Mouse (Mus musculus) B cell, adult 67 days (primary cell): ENCODE measurements around the gene Olfr1162. TPM values are rescaled to one million over a fixed set of nuclear protein-coding genes. Genes with fewer than 3 reads are reported as not detected.

Experiments
- total RNA-seq, 2 experiments: library from RNA; stranded (reverse); gene quantifications; 4 replicates each; pipeline ENCODE4 v1.2.4; 2023

Gene Olfr1162
- not detected for total RNA-seq

GRCm38 (mm10) chr2:88051029-88051428, at the start of gene Olfr1162:
Olfr1162 (minus strand) TSS chr2:88051129.

GRCm38 (mm10) chr2:88093866-88094265, 42.9 kb upstream of the Olfr1162 start, which contains the start of gene Olfr1164:
Olfr1164 (minus strand) TSS chr2:88093966.

GRCm38 (mm10) chr2:88071730-88072129, 20.8 kb upstream of the Olfr1162 start, which contains the start of gene Olfr1163:
Olfr1163 (minus strand) TSS chr2:88071830.

GRCm38 (mm10) chr2:88037599-88037998, 13.3 kb downstream of the Olfr1162 start, which contains the start of gene Olfr73:
Olfr73 (minus strand) TSS chr2:88037699.

GRCm38 (mm10) chr2:88022474-88022873, 28.5 kb downstream of the Olfr1162 start, which contains the start of gene Olfr1161:
Olfr1161 (plus strand) TSS chr2:88022774.

DNA sequence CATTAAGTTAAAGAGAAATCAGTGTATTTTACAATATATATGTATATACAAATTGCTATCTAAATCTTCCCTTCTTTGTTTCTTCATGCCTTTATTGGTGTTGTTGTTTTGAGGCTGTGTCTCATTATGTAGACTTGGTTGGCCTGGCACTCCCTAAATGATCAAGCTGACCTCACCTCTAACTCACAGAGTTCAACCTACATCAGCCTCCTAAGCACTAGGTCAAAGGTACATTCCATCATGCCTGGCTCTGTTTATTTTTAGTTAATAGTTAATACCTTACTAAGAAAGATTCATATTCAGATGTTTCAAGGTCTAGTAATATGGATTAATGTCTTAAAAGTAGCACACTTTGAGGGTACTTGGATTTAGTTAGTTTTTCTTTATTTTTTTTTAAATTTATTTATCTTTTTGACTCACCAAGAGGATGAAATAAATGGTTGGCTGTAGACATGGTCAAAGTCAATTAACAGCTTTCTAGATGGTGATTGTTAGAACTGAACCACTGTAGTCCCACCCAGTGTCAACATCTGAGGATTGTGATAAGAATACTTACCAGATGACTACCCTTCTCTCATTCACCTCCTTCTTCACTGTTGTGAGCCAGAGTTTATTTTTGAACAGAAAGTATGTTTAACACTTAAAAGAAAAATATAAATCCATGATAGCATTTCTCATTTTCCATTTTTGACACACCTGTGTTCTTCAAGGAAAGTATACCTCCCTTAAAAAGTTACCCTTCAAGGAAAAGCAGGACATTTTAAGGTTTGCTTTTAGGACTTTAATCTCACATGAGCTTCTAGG, 43.2 kb downstream of the Olfr1162 start, which contains the start of gene Olfr1160:
Gene Olfr1160 (minus strand): TSS at position 754 of the 804 bp plus-strand sequence.

Other genes with a start within 250 kb of the Olfr1162 start
- gene Olfr1145, start 241.3 kb downstream of the Olfr1162 start, total RNA-seq = not detected
- not detected for gene Olfr1148, start 220.6 kb downstream of the Olfr1162 start, total RNA-seq
- not detected for gene Olfr1150-ps1, start 207.1 kb downstream of the Olfr1162 start, total RNA-seq
- not detected for gene Olfr1151, start 195.3 kb downstream of the Olfr1162 start, total RNA-seq
- not detected for gene Olfr1152, start 184.6 kb downstream of the Olfr1162 start, total RNA-seq
- gene Olfr1153, start 156.2 kb downstream of the Olfr1162 start, total RNA-seq = not detected
- gene Olfr1154, start 146.0 kb downstream of the Olfr1162 start, total RNA-seq = not detected
- not detected for gene Olfr1155, start 106.0 kb downstream of the Olfr1162 start, total RNA-seq
- gene Olfr1156, start 98.0 kb downstream of the Olfr1162 start, total RNA-seq = not detected
- gene Olfr1157, start 82.8 kb downstream of the Olfr1162 start, total RNA-seq = not detected
- gene Olfr74, start 76.5 kb downstream of the Olfr1162 start, total RNA-seq = not detected
- gene Olfr1158, start 61.0 kb downstream of the Olfr1162 start, total RNA-seq = not detected
- not detected for gene Olfr1160, start 42.9 kb downstream of the Olfr1162 start, total RNA-seq
- not detected for gene Olfr1161, start 28.4 kb downstream of the Olfr1162 start, total RNA-seq
- not detected for gene Olfr73, start 13.4 kb downstream of the Olfr1162 start, total RNA-seq
- not detected for gene Olfr1163, start 20.7 kb upstream of the Olfr1162 start, total RNA-seq
- not detected for gene Olfr1164, start 42.8 kb upstream of the Olfr1162 start, total RNA-seq
- not detected for gene Olfr1166, start 77.1 kb upstream of the Olfr1162 start, total RNA-seq
- gene Olfr1167, start 104.1 kb upstream of the Olfr1162 start, total RNA-seq = not detected
- gene Olfr1168, start 130.8 kb upstream of the Olfr1162 start, total RNA-seq = not detected
- not detected for gene Olfr1170, start 177.2 kb upstream of the Olfr1162 start, total RNA-seq
- gene Olfr1173, start 228.7 kb upstream of the Olfr1162 start, total RNA-seq = under 1 TPM; 0.12 to 0.20 TPM